Mouse (Mus musculus): ENCODE data around the gene Creb3l2.

DNA sequence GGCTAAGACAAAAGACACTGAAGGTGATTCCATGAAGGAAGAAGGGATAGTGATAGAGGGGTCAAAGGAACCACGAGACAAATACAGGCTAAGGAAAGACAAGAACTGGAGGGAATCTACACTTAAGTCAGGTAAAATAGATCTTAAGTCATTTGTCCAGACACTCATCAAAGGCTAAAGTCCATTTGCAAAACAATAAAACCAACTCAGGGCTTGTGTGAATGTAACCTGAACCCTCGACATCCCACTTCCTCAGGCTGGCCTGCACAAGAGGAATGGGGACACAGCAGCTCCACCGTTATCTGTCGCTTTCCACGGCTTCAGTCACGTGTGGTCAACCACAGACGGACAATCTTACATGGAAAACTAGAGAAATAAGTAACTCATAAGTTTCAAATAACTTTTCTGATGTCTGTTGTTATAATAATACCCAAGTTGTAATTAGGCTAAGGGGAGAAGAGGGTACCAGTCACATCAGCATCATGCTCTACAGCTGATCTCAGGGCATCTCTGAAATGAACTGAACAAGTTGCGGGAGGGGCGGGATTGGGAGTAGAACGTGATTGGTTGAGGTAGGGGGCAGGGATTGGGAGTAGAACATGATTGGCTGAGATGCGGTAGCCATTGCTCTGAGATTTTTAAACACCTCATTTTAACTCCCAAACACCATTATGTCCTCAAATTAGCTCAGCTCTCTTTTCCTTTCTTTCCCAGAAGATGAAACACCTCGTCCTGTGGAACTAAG lies 63.9 kb downstream of the Creb3l2 start:
- TF ChIP-seq POLR2A (IDR thresholded peaks at IDR 0.05; ENCODE audit: insufficient read depth, low read length), result no peak
- TF ChIP-seq EP300 (IDR thresholded peaks at IDR 0.05; ENCODE audit: insufficient read depth, low read depth, low read length), result no peak
